Mouse (Mus musculus) bone marrow macrophage, adult 2 months (primary cell): Measurements from ENCODE around the gene Pcbp2.

Source experiments
- CTCF ChIP-seq: IDR thresholded peaks from 2 replicates; pipeline ENCODE4 v1.5.1; 2012; ENCODE audit warnings: low read depth, mild to moderate bottlenecking, low read length, moderate library complexity
- POLR2A ChIP-seq: IDR thresholded peaks from 2 replicates; pipeline ENCODE4 v1.6.1; 2012; ENCODE audit warnings: mild to moderate bottlenecking, low read depth, low read length, borderline replicate concordance

DNA sequence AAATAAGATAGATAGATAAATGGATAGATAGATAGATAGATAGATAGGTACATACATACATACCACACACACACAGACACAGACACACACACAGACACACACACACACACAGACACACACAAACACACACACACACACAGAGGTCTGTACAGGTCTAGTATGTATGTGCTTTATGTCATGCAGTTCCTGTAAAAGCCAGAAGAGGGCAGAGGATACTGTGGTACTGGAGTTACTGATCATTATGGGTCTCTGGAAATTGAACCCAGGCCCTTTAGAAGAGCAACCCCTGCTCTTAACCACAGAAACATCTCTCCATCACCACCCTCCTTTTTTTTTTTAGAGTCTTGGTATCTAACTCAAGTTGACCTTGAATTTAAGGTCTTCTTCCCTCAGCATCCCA is 6.7 kb upstream of the Pcbp2 start:
- TF ChIP-seq POLR2A (no peak), CTCF (no peak)
